Mouse (Mus musculus) heart, postnatal 0 days (tissue): Measurements from ENCODE around the gene Vmn2r82. TPM values are rescaled to one million over a fixed set of nuclear protein-coding genes. Genes with fewer than 3 reads are reported as not detected.
"Not testable (repeated sequence)": the region's sequence is repeated elsewhere in the genome, so short reads cannot be mapped to it uniquely, and the experiment has no call there.

Experiments used
- ATAC-seq: fragments of 200-750 bp; cut with Nextera tagmentation; 2 replicates; pipeline ENCODE4 v1.8.0; 2017; ENCODE audit warnings: low read depth, moderate number of reproducible peaks, moderate library complexity; ENCODE audit not compliant: insufficient read depth
- DNase-seq: peaks from one replicate; pipeline ENCODE4 v3.0.0-alpha.2; 2016; ENCODE audit warnings: low spot score
- H3K27ac ChIP-seq: fragments of 300-500 bp; sonication (generic); 2 replicates; pipeline ENCODE4 v1.5.1; 2014; ENCODE audit warnings: low read depth, mild to moderate bottlenecking
- H3K27me3 ChIP-seq: fragments of 300-500 bp; sonication (generic); 2 replicates; pipeline ENCODE4 v1.6.1; 2014; ENCODE audit warnings: low read length, mixed read lengths; ENCODE audit not compliant: control insufficient read depth, insufficient read depth
- H3K36me3 ChIP-seq: fragments of 300-500 bp; sonication (generic); replicated peaks from 2 replicates; pipeline ENCODE4 v1.6.1; 2014; ENCODE audit warnings: low read length, mixed read lengths; ENCODE audit not compliant: control insufficient read depth, insufficient read depth
- H3K4me1 ChIP-seq: fragments of 300-500 bp; sonication (generic); 2 replicates; pipeline ENCODE4 v1.6.1; 2014; ENCODE audit warnings: antibody characterized with exemption; ENCODE audit not compliant: control insufficient read depth, insufficient read depth
- H3K4me2 ChIP-seq: fragments of 300-500 bp; sonication (generic); 2 replicates; pipeline ENCODE4 v1.6.1; 2014; ENCODE audit warnings: low read depth, mild to moderate bottlenecking, low read length, moderate library complexity
- H3K4me3 ChIP-seq: fragments of 300-500 bp; sonication (generic); 2 replicates; pipeline ENCODE4 v1.5.1; 2014; ENCODE audit warnings: low read depth, low read length
- H3K9ac ChIP-seq: fragments of 300-500 bp; sonication (generic); replicated peaks from 2 replicates; pipeline ENCODE4 v1.6.1; 2014; ENCODE audit warnings: low read depth, low read length, mixed read lengths
- H3K9me3 ChIP-seq: fragments of 300-500 bp; sonication (generic); replicated peaks from 2 replicates; pipeline ENCODE4 v1.6.1; 2016; ENCODE audit warnings: low read length; ENCODE audit not compliant: control insufficient read depth
- CTCF ChIP-seq: IDR thresholded peaks from 2 replicates; pipeline ENCODE4 v1.5.1; 2016; ENCODE audit warnings: antibody characterized with exemption, control low read depth, low read depth
- EP300 ChIP-seq: IDR thresholded peaks from 2 replicates; pipeline ENCODE4 v1.6.1; 2016; ENCODE audit warnings: antibody characterized with exemption, low read depth
- WGBS: fragments of 180-500 bp; shearing (Covaris S2); extraction: QIAGEN DNeasy Blood & Tissue Kit; methylation state at CpG from one replicate; pipeline ENCODE4 v1.1.7; 2014; 5-methylcytosine and 5-hydroxymethylcytosine counted together
- polyA plus RNA-seq: library from polyadenylated mRNA; unstranded; fragments of >200 nt; fragmentation: Nextera tagmentation; extraction: Ambion mirVana; gene quantifications from 2 replicates; pipeline ENCODE4 v1.2.1, GENCODE M21; 2015
- total RNA-seq: library from RNA; depleted of rRNA; stranded (reverse); fragments of >200 nt; gene quantifications from 2 replicates; pipeline ENCODE4 v1.2.3, GENCODE M21; 2014; ENCODE audit warnings: low replicate concordance; rRNA removed

The Vmn2r82 gene
- total RNA-seq (not detected in 2 replicates), polyA plus RNA-seq (not detected in 2 replicates)

GRCm38 (mm10) chr10:79356220-79356619 lies at the start of gene Vmn2r82:
Gene Vmn2r82 (plus strand): TSS chr10:79356520.
- H3K4me2 ChIP-seq, H3K9me3 ChIP-seq, ATAC-seq, H3K27ac ChIP-seq, H3K4me1 ChIP-seq, H3K4me3 ChIP-seq, H3K36me3 ChIP-seq, DNase-seq, H3K27me3 ChIP-seq, H3K9ac ChIP-seq: not testable (repeated sequence)
- 75% methylated on average over 4 of the region's 4 CpGs for WGBS

GRCm38 (mm10) chr10:79322033-79322736 lies 34.1 kb upstream of the Vmn2r82 start:
- H3K9me3 ChIP-seq, ATAC-seq, H3K4me1 ChIP-seq, H3K27ac ChIP-seq, H3K36me3 ChIP-seq, H3K9ac ChIP-seq, H3K27me3 ChIP-seq: not testable (repeated sequence)
- 3% methylated on average over 16 of the region's 16 CpGs for WGBS
- peak; percentile 43 for TF ChIP-seq CTCF
- H3K4me3 ChIP-seq, result peak overlapping the region; percentile 36
- peak; percentile 16 for DNase-seq
- H3K4me2 ChIP-seq, result peak overlapping the region; percentile 44; the same call in 1 of the 2 replicates

- ATAC-seq, result no peak
- TF ChIP-seq CTCF (no peak), EP300 (no peak)
Measured at GRCm38 (mm10) chr10:79322737-79323086, 33.6 kb upstream of the Vmn2r82 start.

GRCm38 (mm10) chr10:79399946-79400700 lies 43.8 kb downstream of the Vmn2r82 start:
- H3K27me3 ChIP-seq, H3K4me3 ChIP-seq, ATAC-seq, H3K9ac ChIP-seq, DNase-seq, H3K9me3 ChIP-seq, H3K36me3 ChIP-seq, H3K27ac ChIP-seq, H3K4me1 ChIP-seq, H3K4me2 ChIP-seq: not testable (repeated sequence)
- 76% methylated on average over 8 of the region's 8 CpGs for WGBS

More at GRCm38 (mm10) chr10:79322737-79323086, 33.6 kb upstream of the Vmn2r82 start:
- DNase-seq, result no peak
- H3K27me3 ChIP-seq, result no peaks in the 10 kb centered on the region
- no peaks in the 10 kb centered on the region for H3K36me3 ChIP-seq
- no peak overlapping the region for H3K9ac ChIP-seq
- H3K4me1 ChIP-seq, result no peaks in the 10 kb centered on the region
- no peaks in the 10 kb centered on the region for H3K9me3 ChIP-seq
- H3K27ac ChIP-seq, result no peak overlapping the region
- no peak overlapping the region for H3K4me3 ChIP-seq
- H3K4me2 ChIP-seq, result no peak overlapping the region

GRCm38 (mm10) chr10:79417142-79417771 lies 60.9 kb downstream of the Vmn2r82 start:
- H3K27me3 ChIP-seq, result no peaks in the 10 kb centered on the region
- no peak for ATAC-seq
- H3K4me3 ChIP-seq, result peak overlapping the region; percentile 30
- WGBS, result 79% methylated on average over 24 of the region's 24 CpGs
- no peaks in the 10 kb centered on the region for H3K4me1 ChIP-seq
- TF ChIP-seq CTCF (no peak), EP300 (no peak)
- H3K36me3 ChIP-seq, result no peaks in the 10 kb centered on the region
- H3K9me3 ChIP-seq, result no peaks in the 10 kb centered on the region
- no peak overlapping the region for H3K9ac ChIP-seq
- DNase-seq, result no peak
- H3K27ac ChIP-seq, result no peak overlapping the region
- peak overlapping the region; percentile 12; the same call in 1 of the 2 replicates for H3K4me2 ChIP-seq

GRCm38 (mm10) chr10:79417772-79418170 lies 61.5 kb downstream of the Vmn2r82 start:
- not testable (repeated sequence) for DNase-seq, H3K4me3 ChIP-seq, H3K4me2 ChIP-seq, ATAC-seq, H3K9ac ChIP-seq, H3K27ac ChIP-seq, H3K4me1 ChIP-seq, H3K36me3 ChIP-seq, H3K9me3 ChIP-seq, H3K27me3 ChIP-seq
- 71% methylated on average over 6 of the region's 6 CpGs for WGBS

GRCm38 (mm10) chr10:79435141-79435820 lies 79.0 kb downstream of the Vmn2r82 start:
- not testable (repeated sequence) for H3K27me3 ChIP-seq, H3K27ac ChIP-seq, H3K9ac ChIP-seq, H3K36me3 ChIP-seq, H3K4me3 ChIP-seq, ATAC-seq, DNase-seq, H3K4me2 ChIP-seq, H3K9me3 ChIP-seq, H3K4me1 ChIP-seq
- WGBS, result 77% methylated on average over 23 of the region's 23 CpGs
